Comparison of ENCODE assay signal across 1 mouse cellular context in the genomic region with DNA sequence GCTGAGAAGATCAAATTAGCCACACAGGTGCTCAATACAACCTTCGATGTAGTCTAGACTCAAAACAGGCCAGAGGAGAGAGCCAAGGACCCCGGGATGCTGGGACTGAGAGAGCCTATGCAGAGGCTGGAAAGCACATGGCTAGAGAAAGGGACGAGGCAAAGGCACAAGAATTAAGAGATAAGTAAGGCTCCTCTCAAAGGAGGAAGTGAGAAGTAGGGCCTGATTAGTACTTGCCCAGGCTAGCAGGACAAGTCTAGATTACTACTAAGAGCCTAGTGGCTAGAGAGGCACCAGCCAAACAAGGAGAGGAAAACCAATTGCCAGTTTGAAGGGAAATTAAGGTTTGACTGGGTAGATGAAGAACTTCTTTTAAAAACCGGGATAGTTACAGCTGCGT.
TF ChIP-seq lines count a peak whose summit lies in the region.

No protein-coding gene starts in this region.

TF ChIP-seq in CH12.LX, 34 proteins besides CTCF, POLR2A, EP300 and RAD21 (continued from another document):
- TF ChIP-seq MAFK (IDR thresholded peaks at IDR 0.05; ENCODE audit: insufficient replicate concordance, low read length), result no peak
- no peak for TF ChIP-seq HCFC1 (IDR thresholded peaks at IDR 0.05; ENCODE audit: low read depth, low read length)
- no peak for TF ChIP-seq USF2 (conservative IDR thresholded peaks at IDR 0.05; ENCODE audit: low read depth, low read length)
- TF ChIP-seq NELFE (IDR thresholded peaks at IDR 0.05; ENCODE audit: low read depth, low read length), result no peak
- TF ChIP-seq SMC3 (IDR thresholded peaks at IDR 0.05; ENCODE audit: low read depth, low read length), result no peak
- peak; percentile 47; the same call in 1 of the 2 replicates for TF ChIP-seq MEF2A (IDR thresholded peaks at IDR 0.05; ENCODE audit: borderline replicate concordance, low read depth, low read length)
- 0 out of 2 replicates have a peak, but pooled peaks have one; percentile 33 for TF ChIP-seq TBP (conservative IDR thresholded peaks at IDR 0.05; ENCODE audit: low read depth, low read length)
- no peak for TF ChIP-seq ZMIZ1 (IDR thresholded peaks at IDR 0.05; ENCODE audit: low read depth, low read length)
- TF ChIP-seq CHD2 (IDR thresholded peaks at IDR 0.05; ENCODE audit: low read length), result no peak
- peak; percentile 60; the same call in 1 of the 2 replicates for TF ChIP-seq ELF1 (IDR thresholded peaks at IDR 0.05; ENCODE audit: low read depth, low read length)
- TF ChIP-seq E2F4 (IDR thresholded peaks at IDR 0.05; ENCODE audit: insufficient replicate concordance, low read depth, low read length), result no peak
- no peak for TF ChIP-seq SIN3A (IDR thresholded peaks at IDR 0.05; ENCODE audit: low read length)
- no peak for TF ChIP-seq USF1 (IDR thresholded peaks at IDR 0.05; ENCODE audit: low read depth, low read length)
TF ChIP-seq in CH12.LX: peak in this region for 9.
